Mouse (Mus musculus) heart, embryonic 16.5 days (tissue): ENCODE measurements at regions not wholly inside any gene's neighbourhood (a gene's known extent, or its start where the extent isn't known, plus 50 kb on each side); places are given as distances from the start of the nearest gene placed in this dataset.
A peak's percentile ranks its signal among the peaks of the same experiment; 100 is the strongest.

Source experiments
- ATAC-seq: fragments of 200-750 bp; cut with Nextera tagmentation; replicated peaks from 2 replicates; pipeline ENCODE4 v1.8.0; 2017; ENCODE audit warnings: moderate number of reproducible peaks; ENCODE audit not compliant: insufficient read depth, low FRiP score; ENCODE audit errors: extremely low read depth
- H3K27ac ChIP-seq: fragments of 300-500 bp; sonication (generic); 2 replicates; pipeline ENCODE4 v1.5.1; 2014; ENCODE audit warnings: mild to moderate bottlenecking, low read length, control low read depth, moderate library complexity
- H3K27me3 ChIP-seq: fragments of 300-500 bp; sonication (generic); 2 replicates; pipeline ENCODE4 v1.6.1; 2014; ENCODE audit warnings: low read length, mixed read lengths; ENCODE audit not compliant: control insufficient read depth, insufficient read depth
- H3K36me3 ChIP-seq: fragments of 300-500 bp; sonication (generic); 2 replicates; pipeline ENCODE4 v1.6.1; 2014; ENCODE audit not compliant: control insufficient read depth, insufficient read depth
- H3K4me1 ChIP-seq: fragments of 300-500 bp; sonication (generic); 2 replicates; pipeline ENCODE4 v1.6.1; 2014; ENCODE audit warnings: low read length, mixed read lengths; ENCODE audit not compliant: control insufficient read depth, insufficient read depth
- H3K4me2 ChIP-seq: fragments of 300-500 bp; sonication (generic); 2 replicates; pipeline ENCODE4 v1.6.1; 2014; ENCODE audit warnings: low read depth, mild to moderate bottlenecking, control low read depth, low read length
- H3K4me3 ChIP-seq: fragments of 300-500 bp; sonication (generic); 2 replicates; pipeline ENCODE4 v1.5.1; 2014; ENCODE audit warnings: mild to moderate bottlenecking, control low read depth, low read length
- H3K9ac ChIP-seq: fragments of 300-500 bp; sonication (generic); 2 replicates; pipeline ENCODE4 v1.6.1; 2014; ENCODE audit warnings: low read length, control low read depth
- H3K9me3 ChIP-seq: fragments of 300-500 bp; sonication (generic); replicated peaks from 2 replicates; pipeline ENCODE4 v1.6.1; 2016; ENCODE audit warnings: low read length; ENCODE audit not compliant: control insufficient read depth
- WGBS: fragments of 180-500 bp; shearing (Covaris S2); extraction: QIAGEN DNeasy Blood & Tissue Kit; methylation state at CpG from one replicate; pipeline ENCODE4 v1.1.7; 2014; 5-methylcytosine and 5-hydroxymethylcytosine counted together

- Histone ChIP-seq H3K4me2 (no peak overlapping the region), H3K4me1 (no peaks in the 10 kb centered on the region), H3K9me3 (no peaks in the 10 kb centered on the region), H3K27me3 (no peaks in the 10 kb centered on the region), H3K4me3 (no peak overlapping the region), H3K27ac (no peak overlapping the region), H3K36me3 (no peaks in the 10 kb centered on the region), H3K9ac (no peak overlapping the region)
- WGBS, result 82% methylated on average over 3 of the region's 3 CpGs
- ATAC-seq, result no peak
Measured at GRCm38 (mm10) chr2:79557361-79557760, 77.8 kb upstream of the Itprid2 start.

GRCm38 (mm10) chr2:79566280-79566933 is 68.7 kb upstream of the Itprid2 start:
- no peaks in the 10 kb centered on the region for H3K27me3 ChIP-seq
- no peaks in the 10 kb centered on the region for H3K9me3 ChIP-seq
- no peaks in the 10 kb centered on the region for H3K36me3 ChIP-seq
- ATAC-seq, result peak; percentile 63; the same call in 1 of the 2 replicates
- no peak overlapping the region for H3K4me2 ChIP-seq
- peak overlapping the region; percentile 75 for H3K27ac ChIP-seq
- no peak overlapping the region for H3K9ac ChIP-seq
- H3K4me3 ChIP-seq, result no peak overlapping the region
- peaks cover 35% of the 10 kb centered on the region for H3K4me1 ChIP-seq
- WGBS, result 17% methylated on average over 3 of the region's 3 CpGs

GRCm38 (mm10) chr2:79567413-79567934 is 67.7 kb upstream of the Itprid2 start:
- peak; percentile 78; the same call in 1 of the 2 replicates for ATAC-seq
- Histone ChIP-seq H3K4me1 (peaks cover 42% of the 10 kb centered on the region), H3K27ac (peak overlapping the region; percentile 89), H3K4me2 (no peak overlapping the region), H3K4me3 (no peak overlapping the region), H3K27me3 (no peaks in the 10 kb centered on the region), H3K9me3 (no peaks in the 10 kb centered on the region), H3K9ac (no peak overlapping the region), H3K36me3 (no peaks in the 10 kb centered on the region)
- 52% methylated on average over 3 of the region's 3 CpGs for WGBS

GRCm38 (mm10) chr2:79569663-79570062 is 65.5 kb upstream of the Itprid2 start:
- ATAC-seq, result no peak
- WGBS, result 24% methylated on average over 1 of the region's 1 CpGs
- Histone ChIP-seq H3K36me3 (no peaks in the 10 kb centered on the region), H3K4me3 (no peak overlapping the region), H3K4me2 (no peak overlapping the region), H3K4me1 (peaks cover 42% of the 10 kb centered on the region), H3K27ac (peak overlapping the region; percentile 75), H3K27me3 (no peaks in the 10 kb centered on the region), H3K9me3 (no peaks in the 10 kb centered on the region), H3K9ac (no peak overlapping the region)

GRCm38 (mm10) chr2:79571910-79572309 is 63.2 kb upstream of the Itprid2 start:
- no peak overlapping the region for H3K9ac ChIP-seq
- no peak overlapping the region for H3K4me3 ChIP-seq
- no peaks in the 10 kb centered on the region for H3K27me3 ChIP-seq
- H3K27ac ChIP-seq, result peak overlapping the region; percentile 50; the same call in 1 of the 2 replicates
- no peaks in the 10 kb centered on the region for H3K36me3 ChIP-seq
- H3K4me1 ChIP-seq, result peaks cover 40% of the 10 kb centered on the region
- WGBS, result 42% methylated on average over 5 of the region's 5 CpGs
- H3K4me2 ChIP-seq, result no peak overlapping the region
- no peaks in the 10 kb centered on the region for H3K9me3 ChIP-seq
- ATAC-seq, result peak; percentile 58; the same call in 1 of the 2 replicates

- H3K4me1 ChIP-seq, result peaks cover 17% of the 10 kb centered on the region
- no peak overlapping the region for H3K9ac ChIP-seq
- no peak overlapping the region for H3K27ac ChIP-seq
- no peak overlapping the region for H3K4me2 ChIP-seq
- no peaks in the 10 kb centered on the region for H3K27me3 ChIP-seq
- WGBS, result 43% methylated on average over 6 of the region's 6 CpGs
- H3K36me3 ChIP-seq, result no peaks in the 10 kb centered on the region
- H3K9me3 ChIP-seq, result no peaks in the 10 kb centered on the region
- no peak for ATAC-seq
- H3K4me3 ChIP-seq, result no peak overlapping the region
Measured at GRCm38 (mm10) chr2:79575074-79575473, 60.1 kb upstream of the Itprid2 start.

- Histone ChIP-seq H3K36me3 (no peaks in the 10 kb centered on the region), H3K9ac (no peak overlapping the region), H3K4me1 (no peaks in the 10 kb centered on the region), H3K4me2 (no peak overlapping the region), H3K9me3 (no peaks in the 10 kb centered on the region), H3K27ac (no peak overlapping the region), H3K27me3 (no peaks in the 10 kb centered on the region), H3K4me3 (no peak overlapping the region)
- no peak for ATAC-seq
- 82% methylated on average over 7 of the region's 7 CpGs for WGBS
Measured at GRCm38 (mm10) chr2:79585022-79585774, 50.0 kb upstream of the Itprid2 start.
